Mouse (Mus musculus) bone marrow, adult 2 months (tissue): ENCODE results near the gene Nin.

Experiments
- CTCF ChIP-seq: fragments of 200-500 bp; IDR thresholded peaks from 2 replicates; pipeline ENCODE4 v1.5.1; 2011; ENCODE audit warnings: low read length, control low read depth; ENCODE audit not compliant: control insufficient read depth, insufficient read depth
- POLR2A ChIP-seq: fragments of 200-500 bp; IDR thresholded peaks from 2 replicates; pipeline ENCODE4 v1.6.1; 2011; ENCODE audit warnings: low read depth, mild to moderate bottlenecking, control low read depth, low read length, borderline replicate concordance; ENCODE audit not compliant: control insufficient read depth

DNA sequence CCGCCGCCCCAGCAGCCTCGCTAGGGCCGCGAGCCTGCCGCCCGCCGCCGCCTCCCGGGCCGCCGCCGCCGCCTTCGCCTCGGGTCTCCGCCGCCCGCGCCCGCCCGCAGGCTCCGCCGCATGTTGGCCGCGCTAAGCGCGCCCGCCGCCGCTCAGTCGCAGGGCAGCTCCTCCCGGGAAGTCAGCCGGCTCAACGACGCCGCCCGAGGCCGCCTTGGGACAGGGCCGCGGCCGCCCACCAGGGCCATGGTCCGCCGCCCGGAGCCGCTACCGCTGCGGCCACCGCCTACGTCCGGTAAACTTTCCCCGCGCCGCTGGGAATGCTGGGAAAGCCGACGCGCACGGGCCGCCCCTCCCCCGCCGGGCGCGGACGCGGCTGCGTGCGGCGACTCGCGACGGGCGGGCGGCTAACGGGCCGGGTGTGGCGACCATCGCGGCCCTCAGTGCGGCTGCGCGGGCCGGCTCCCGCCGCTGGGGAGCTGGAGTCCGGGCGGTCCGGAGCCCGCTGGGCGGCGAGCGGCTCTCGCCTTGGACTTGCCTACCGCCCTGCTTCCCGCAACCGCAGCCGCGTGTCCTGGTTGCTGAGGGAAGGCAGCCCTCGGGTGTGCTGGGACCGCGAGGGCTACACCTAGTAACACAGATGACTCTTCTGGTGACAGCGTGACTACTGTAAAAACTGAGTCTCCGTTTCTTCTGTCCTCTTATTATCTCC lies 126.6 kb downstream of the Nin start, which contains the start of gene Sav1:
- no peak for TF ChIP-seq CTCF
- peak; percentile 63; the same call in 1 of the 2 replicates for TF ChIP-seq POLR2A
